Mouse (Mus musculus) adrenal gland, postnatal 0 days (tissue): ENCODE data around the gene Hoxd8. TPM values are rescaled to one million over a fixed set of nuclear protein-coding genes. Genes with fewer than 3 reads are reported as not detected.

ENCODE experiments used
- microRNA-seq: library from miRNA; unstranded; fragments of <30 nt; microRNA quantifications from one replicate; pipeline ENCODE4, GENCODE M21; 2016; ENCODE audit warnings: borderline replicate concordance; ENCODE audit not compliant: insufficient number of aligned reads
- polyA plus RNA-seq: library from polyadenylated mRNA; unstranded; fragments of >200 nt; fragmentation: Nextera tagmentation; extraction: Ambion mirVana; gene quantifications from 2 replicates; pipeline ENCODE4 v1.2.1, GENCODE M21; 2015

Gene Hoxd8
- polyA plus RNA-seq: 10.8 and 12.9 TPM in 2 replicates

DNA sequence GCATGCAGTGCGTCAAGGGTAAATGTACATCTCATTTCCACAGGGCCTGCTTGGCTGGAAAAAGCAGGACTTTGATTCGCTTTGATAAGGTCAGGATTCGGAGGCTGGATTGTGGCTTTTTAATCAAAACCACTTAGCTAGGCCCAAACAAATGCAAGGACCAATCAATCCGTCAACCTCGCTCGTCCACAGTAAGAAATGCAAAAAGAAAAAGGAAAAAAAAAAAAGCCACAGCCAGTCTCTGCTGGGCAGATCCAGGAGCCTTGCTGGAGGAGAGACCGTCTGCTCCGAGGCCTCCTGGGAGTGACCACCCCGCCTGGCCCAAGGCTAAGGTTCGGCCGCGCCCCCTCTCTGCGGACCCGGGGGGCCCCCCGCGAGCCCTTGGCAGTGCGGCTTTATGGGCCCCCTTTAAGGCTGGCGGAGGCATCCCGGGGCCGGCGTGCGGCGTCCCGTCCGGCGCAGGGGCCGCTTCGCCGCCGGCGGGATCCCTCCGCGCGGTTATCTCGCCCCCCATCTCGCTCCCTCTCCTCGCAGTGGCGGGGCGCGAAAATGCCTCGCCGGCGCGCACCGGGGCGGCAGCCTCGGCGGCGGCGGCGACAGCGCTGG is at the start of gene Hoxd8:
TSS of gene Hoxd8 (plus strand) at position 223 of the 606 bp plus-strand sequence.

DNA sequence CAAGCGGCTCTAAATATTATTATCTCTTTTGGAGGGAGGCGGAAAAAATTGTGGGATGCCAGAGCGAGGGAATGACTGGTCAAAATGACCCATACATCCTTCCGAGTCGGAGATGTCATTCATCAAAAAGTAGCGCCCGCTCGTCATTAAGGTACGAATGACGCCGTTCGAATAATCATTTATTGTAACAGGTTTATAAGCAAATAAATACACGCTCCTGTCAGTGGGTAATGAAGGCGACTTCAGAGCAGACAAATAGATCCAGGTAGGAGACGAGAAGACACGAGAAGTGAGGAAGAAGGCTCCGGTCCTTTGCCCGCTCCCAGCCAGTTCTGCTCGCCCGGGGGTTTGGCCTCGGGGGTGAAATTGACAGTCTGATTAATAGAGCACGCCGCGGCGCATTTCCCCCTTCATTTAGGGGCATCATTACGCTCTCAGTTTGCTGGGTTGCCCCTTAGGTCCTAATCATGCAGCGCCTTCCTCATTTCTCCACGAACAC is 44.9 kb upstream of the Hoxd8 start, which contains the start of gene Evx2:
TSS of gene Evx2 (minus strand) at position 51 of the 499 bp plus-strand sequence.

DNA sequence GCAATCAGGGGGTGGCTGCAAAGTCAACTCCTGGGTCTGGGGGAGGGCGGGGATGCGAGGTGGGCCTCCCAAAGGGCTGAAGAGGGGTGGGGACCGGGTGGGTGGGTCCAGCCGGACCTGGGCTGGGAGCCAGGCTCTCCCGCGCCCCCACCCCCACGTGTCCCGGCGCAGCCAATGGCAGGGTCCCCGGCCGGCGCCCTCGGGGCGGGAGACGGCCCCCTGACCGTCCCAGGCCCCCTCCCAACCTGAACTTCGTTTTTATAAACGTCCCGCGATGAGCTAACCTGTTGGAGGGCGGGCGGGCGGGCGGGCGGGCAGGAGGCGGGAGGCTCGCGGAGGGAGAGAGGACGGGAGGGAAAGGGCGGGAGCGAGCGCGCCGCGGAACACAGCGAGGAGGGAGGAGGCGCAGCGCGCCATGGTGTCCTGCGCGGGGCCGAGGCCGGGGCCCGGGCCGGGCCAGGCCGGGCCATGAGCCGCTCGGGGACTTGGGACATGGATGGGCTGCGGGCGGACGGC is 36.5 kb upstream of the Hoxd8 start, which contains the start of gene Hoxd13:
TSS of gene Hoxd13 (plus strand) at position 469 of the 516 bp plus-strand sequence.

DNA sequence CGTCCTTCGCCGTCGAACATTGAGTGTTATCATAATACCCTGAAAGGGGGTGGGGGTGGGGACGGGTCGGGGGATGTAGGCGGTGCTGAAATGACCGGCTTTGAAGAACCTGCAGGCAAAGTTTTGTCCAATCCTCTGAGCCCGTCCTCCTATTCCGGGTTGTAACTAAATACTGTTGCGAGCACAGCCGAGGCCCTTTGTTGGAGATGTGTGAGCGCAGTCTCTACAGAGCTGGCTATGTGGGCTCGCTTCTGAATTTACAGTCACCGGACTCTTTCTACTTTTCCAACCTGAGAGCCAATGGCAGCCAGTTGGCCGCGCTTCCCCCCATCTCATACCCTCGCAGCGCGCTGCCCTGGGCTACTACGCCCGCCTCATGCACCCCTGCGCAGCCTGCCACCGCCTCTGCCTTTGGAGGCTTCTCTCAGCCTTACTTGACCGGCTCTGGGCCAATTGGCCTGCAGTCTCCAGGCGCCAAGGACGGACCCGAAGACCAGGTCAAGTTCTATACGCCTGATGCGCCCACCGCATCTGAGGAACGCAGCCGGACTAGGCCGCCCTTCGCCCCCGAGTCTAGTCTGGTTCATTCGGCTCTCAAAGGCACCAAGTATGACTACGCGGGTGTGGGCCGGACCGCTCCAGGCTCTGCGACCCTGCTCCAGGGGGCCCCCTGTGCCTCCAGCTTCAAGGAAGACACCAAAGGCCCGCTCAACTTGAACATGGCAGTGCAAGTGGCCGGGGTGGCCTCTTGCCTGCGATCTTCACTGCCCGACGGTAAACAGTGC is 29.3 kb upstream of the Hoxd8 start, which contains the start of gene Hoxd12:
TSS of gene Hoxd12 (plus strand) at position 133 of the 785 bp plus-strand sequence.

DNA sequence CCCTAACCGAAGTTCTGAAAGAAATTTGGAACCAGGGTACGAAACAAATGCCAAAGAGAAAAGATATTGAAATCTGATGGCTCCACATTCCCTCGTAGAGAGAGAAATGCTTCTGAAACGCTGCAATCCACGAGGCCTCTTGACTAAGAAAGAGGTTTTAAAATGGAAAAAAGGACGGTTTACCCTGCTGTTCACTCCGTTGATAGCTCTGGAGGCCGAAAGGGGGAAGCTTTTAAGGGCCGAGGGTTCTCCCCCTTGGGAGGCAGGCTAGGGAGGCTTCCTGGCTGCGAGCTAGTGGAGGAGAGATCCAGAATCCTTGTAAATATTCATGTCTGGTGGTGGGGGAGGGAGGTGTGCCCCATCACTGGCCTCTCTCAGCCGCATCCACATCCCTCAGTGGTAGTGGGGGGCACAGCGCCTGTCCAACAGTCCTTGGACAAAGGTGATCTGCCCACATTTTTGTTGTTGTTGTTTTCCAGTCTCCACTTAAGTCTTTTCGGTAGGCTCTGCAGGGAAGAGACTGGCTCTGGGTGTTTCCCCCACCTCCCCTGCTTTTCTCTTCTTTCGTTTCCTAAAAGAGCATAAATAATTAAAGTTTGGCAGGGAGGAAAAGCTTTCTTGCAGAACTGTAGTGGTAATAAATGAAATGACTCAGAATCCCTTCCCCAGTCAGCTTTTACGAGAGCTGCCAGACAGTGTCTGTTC is 25.4 kb upstream of the Hoxd8 start, which contains the start of gene Hoxd11:
TSS of gene Hoxd11 (plus strand) at position 667 of the 705 bp plus-strand sequence.

DNA sequence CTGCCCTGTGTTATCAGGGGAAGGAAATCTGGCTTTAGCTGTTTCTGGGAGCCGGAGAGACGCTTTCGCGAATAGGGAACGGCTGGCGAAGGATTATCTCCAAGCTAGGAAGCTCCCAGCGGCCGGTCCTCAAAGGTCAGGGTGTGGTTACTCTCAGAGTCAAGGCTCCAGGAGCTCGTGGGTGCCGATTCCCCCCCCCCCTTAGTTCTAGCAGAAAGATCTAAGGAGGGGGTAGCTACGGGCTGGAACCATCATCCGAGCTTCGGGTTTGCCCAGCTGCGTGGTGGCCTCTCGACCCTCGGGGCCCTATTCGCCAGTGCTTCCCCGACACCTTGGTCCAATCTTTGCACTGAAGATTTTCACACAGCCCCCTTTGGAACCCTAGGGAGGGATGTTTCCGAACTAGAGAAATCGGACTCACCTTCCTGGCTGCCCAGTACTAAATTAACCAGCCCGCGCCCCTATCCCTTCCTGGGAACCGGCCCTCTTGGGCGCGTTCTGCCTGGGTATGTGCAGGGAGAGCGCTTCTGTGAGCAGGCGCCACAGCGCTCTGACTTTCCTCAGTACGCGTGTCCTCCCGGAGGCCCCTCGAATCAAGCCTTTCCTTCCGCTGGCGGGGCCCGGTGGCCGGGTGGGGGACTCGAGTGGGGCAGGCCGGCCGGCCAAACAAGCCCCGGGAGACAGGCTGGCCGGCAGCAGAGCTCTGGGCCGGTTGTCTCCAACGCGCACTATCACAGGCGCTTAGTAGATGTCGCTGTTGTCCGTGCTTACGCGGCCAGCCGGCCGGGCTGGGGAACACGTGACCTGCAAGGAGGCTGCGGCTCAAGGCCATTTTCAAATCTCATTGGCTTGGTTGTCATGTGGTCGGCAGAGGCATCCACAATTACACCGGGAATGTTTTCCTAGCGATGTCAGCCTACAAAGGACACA is 13.1 kb upstream of the Hoxd8 start, which contains the start of gene Hoxd10:
TSS of gene Hoxd10 (plus strand) at position 903 of the 930 bp plus-strand sequence.

DNA sequence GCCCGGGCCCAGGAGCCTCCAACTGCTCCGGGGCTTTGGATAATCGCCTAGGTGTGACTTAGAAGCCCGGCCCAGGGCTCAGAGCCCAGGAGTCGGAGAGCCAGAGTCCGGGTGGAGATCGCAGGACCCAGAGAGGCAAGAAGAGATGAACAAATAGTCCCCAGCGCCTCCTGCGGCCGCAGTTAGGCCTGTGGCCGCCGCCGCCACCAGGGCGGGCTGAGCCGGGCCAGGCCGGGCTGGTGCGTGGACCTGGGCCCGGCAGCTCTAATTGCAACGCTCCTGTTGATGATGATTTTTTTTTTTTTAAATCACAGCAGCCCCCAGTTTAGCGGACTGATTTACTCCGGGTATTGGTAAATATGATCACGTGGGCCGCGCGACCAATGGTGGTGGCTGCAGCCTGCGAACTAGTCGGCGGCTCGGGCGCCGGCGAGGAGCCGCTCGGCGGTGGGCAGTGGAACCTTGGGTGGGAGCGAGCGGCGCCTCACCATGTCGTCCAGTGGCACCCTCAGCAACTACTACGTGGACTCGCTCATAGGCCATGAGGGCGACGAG is 6.8 kb upstream of the Hoxd8 start, which contains the start of gene Hoxd9:
TSS of gene Hoxd9 (plus strand) at position 161 of the 555 bp plus-strand sequence.

DNA sequence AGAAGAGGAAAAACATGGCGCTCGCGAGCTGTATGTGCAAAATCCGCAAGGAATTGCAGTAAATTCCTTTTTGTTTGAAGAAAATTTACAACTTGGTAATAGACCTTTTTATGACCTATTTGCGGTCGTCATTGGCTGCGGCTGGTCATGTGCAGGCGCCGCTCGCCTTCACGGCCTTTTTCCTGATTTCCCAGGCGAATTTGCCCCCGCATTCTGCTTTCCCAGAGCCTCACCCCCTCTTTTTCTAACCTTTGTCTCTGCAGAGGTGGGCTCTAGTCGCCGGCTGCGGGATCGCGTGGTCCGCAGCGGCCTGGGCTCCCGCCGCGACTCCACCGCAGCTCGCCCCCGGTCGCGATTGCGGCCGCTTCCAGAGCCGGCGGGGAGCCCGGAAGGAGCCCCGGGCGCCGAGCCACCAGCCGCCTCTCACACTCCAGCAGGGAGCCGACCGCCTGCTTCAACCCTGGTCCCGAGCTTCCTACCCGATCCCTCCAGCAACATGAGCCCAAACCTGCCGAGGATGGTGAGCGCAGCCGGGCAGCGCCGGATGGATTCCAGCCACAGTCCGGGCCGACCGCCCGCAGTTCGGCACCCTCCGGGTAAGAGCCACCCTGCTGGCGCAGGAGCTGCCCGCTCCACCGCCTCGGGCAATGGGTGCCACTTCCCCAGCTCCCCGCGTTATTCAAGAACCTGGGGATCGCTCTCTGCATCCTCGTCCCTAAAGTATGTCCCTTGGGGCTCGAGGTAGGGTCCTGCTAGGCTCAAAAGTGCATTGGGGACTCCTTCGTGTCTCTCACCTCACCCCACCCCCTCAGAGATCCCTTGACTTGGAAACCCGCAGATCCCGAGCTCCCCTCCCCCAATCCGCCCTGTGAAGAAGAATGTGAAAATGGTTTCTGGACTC is 7.6 kb downstream of the Hoxd8 start, which contains the start of the genes Hoxd3 and Hoxd4:
TSS of gene Hoxd3 (plus strand) at position 207 of the 901 bp plus-strand sequence.
TSS of gene Hoxd4 (plus strand) at position 209 of the 901 bp plus-strand sequence.

DNA sequence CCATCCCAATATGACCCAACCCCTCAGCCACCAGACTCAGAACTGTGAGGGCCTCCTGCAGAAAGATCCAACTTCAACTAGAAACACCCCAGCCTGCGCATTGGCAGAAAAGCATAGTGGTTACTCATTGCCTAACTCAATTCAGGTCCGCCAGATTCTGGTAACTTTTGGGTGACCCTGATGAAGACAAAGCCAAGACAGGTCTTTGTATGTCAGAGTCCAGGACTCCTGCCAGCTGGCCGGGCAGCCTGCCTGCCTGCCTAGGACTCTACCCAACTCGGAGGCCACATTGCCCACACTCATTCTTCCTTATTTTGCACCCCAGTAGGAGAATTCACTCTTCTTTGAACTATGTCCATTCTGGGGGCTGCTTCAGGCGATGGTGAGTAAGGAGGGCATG is 22.1 kb downstream of the Hoxd8 start, which contains the start of gene Gm28230:
TSS of gene Gm28230 (plus strand) at position 178 of the 400 bp plus-strand sequence.

Small RNA genes lying within 50 kb of the gene (microRNA-seq; reads per million reads assigned to microRNA genes)
- gene Gm44463 (not detected), gene Mir10b (41,054 reads per million, percentile 98 among the genes with 10 or more reads in this experiment)

Other genes starting within 250 kb of the Hoxd8 start
- 12.8 and 18.2 TPM in 2 replicates for gene Lnpk, start 125.2 kb upstream of the Hoxd8 start, polyA plus RNA-seq
- gene Evx2, start 45.1 kb upstream of the Hoxd8 start, polyA plus RNA-seq: not detected in 2 replicates
- not detected in 2 replicates for gene Hoxd13, start 36.3 kb upstream of the Hoxd8 start, polyA plus RNA-seq
- 0.11 TPM in 1 of 2 replicates, not detected in the other for gene Hoxd12, start 29.6 kb upstream of the Hoxd8 start, polyA plus RNA-seq
- 0.22 and 2.2 TPM in 2 replicates for gene Hoxd11, start 25.1 kb upstream of the Hoxd8 start, polyA plus RNA-seq
- 0.30 and 1.4 TPM in 2 replicates for gene Hoxd10, start 12.7 kb upstream of the Hoxd8 start, polyA plus RNA-seq
- gene Hoxd9, start 6.9 kb upstream of the Hoxd8 start, polyA plus RNA-seq: 4.5 and 6.1 TPM in 2 replicates
- gene Hoxd3, start 7.3 kb downstream of the Hoxd8 start, polyA plus RNA-seq: 0.35 and 0.59 TPM in 2 replicates
- gene Hoxd4, start 7.3 kb downstream of the Hoxd8 start, polyA plus RNA-seq: 0.46 and 0.88 TPM in 2 replicates
- 0.23 TPM in 1 of 2 replicates, not detected in the other for gene Gm28230, start 22.1 kb downstream of the Hoxd8 start, polyA plus RNA-seq
- gene Hoxd1, start 58.4 kb downstream of the Hoxd8 start, polyA plus RNA-seq: 0.10 TPM in 1 of 2 replicates, not detected in the other
- 197 and 230 TPM in 2 replicates for gene Mtx2, start 121.2 kb downstream of the Hoxd8 start, polyA plus RNA-seq